Mouse (Mus musculus): ENCODE measurements around the gene Map4k5. TPM values are rescaled to one million over a fixed set of nuclear protein-coding genes. Genes with fewer than 3 reads are reported as not detected.
A peak's percentile ranks its signal among the peaks of the same experiment; 100 is the strongest.

Gene Map4k5
- 30.7 and 33.4 TPM in 2 replicates for polyA plus RNA-seq (2015; fragmentation: Nextera tagmentation; extraction: Ambion mirVana)

- Histone ChIP-seq H3K4me1 (replicated peaks) (peaks cover 55% of the 10 kb centered on the region), H3K9me3 (no peaks in the 10 kb centered on the region), H3K27me3 (no peaks in the 10 kb centered on the region), H3K4me2 (peak within 1 kb of the TSS; percentile 80), H3K4me3 (peak within 1 kb of the TSS; percentile 90), H3K27ac (replicated peaks) (peak within 1 kb of the TSS; percentile 97), H3K36me3 (no peaks in the 10 kb centered on the region), H3K9ac (peak within 1 kb of the TSS; percentile 96)
- WGBS: under 1% methylated on average over 96 of the region's 118 CpGs
- ATAC-seq (ENCODE audit: low read depth): peak; percentile 95
Measured at GRCm38 (mm10) chr12:69892371-69893251, at the start of gene Map4k5, which contains the start of gene Atl1. TSS of gene Map4k5 (minus strand) at chr12:69893200. TSS of gene Atl1 (plus strand) at chr12:69892614.

- 79% methylated on average over 1 of the region's 1 CpGs for WGBS
- Histone ChIP-seq H3K4me3 (no peak overlapping the region), H3K27me3 (no peaks in the 10 kb centered on the region), H3K36me3 (peaks cover 50% of the 10 kb centered on the region), H3K4me2 (no peak overlapping the region), H3K27ac (replicated peaks) (no peak overlapping the region), H3K4me1 (replicated peaks) (no peaks in the 10 kb centered on the region), H3K9ac (no peak overlapping the region), H3K9me3 (no peaks in the 10 kb centered on the region)
- ATAC-seq (ENCODE audit: low read depth): no peak
Measured at GRCm38 (mm10) chr12:69941655-69942329, 48.8 kb upstream of the Map4k5 start.

GRCm38 (mm10) chr12:69939291-69939690 is 46.3 kb upstream of the Map4k5 start:
- Histone ChIP-seq H3K4me3 (no peak overlapping the region), H3K27me3 (no peaks in the 10 kb centered on the region), H3K9ac (no peak overlapping the region), H3K27ac (replicated peaks) (no peak overlapping the region), H3K9me3 (no peaks in the 10 kb centered on the region), H3K4me2 (no peak overlapping the region), H3K4me1 (replicated peaks) (no peaks in the 10 kb centered on the region), H3K36me3 (peaks cover 60% of the 10 kb centered on the region)
- no peak for ATAC-seq (ENCODE audit: low read depth)
- 68% methylated on average over 2 of the region's 2 CpGs for WGBS

GRCm38 (mm10) chr12:69937731-69938130 is 44.7 kb upstream of the Map4k5 start:
- ATAC-seq (ENCODE audit: low read depth): no peak
- H3K36me3 ChIP-seq: peaks cover 69% of the 10 kb centered on the region

GRCm38 (mm10) chr12:69926716-69927115 is 33.7 kb upstream of the Map4k5 start:
- H3K27ac ChIP-seq (replicated peaks): no peak overlapping the region
- no peak for ATAC-seq (ENCODE audit: low read depth)
- H3K36me3 ChIP-seq: peaks cover 44% of the 10 kb centered on the region
- WGBS: 64% methylated on average over 7 of the region's 7 CpGs
- H3K9ac ChIP-seq: no peak overlapping the region
- H3K4me3 ChIP-seq: no peak overlapping the region
- H3K27me3 ChIP-seq: no peaks in the 10 kb centered on the region
- H3K9me3 ChIP-seq: no peaks in the 10 kb centered on the region
- H3K4me1 ChIP-seq (replicated peaks): no peaks in the 10 kb centered on the region
- no peak overlapping the region for H3K4me2 ChIP-seq

More at GRCm38 (mm10) chr12:69937731-69938130, 44.7 kb upstream of the Map4k5 start:
- H3K4me3 ChIP-seq: no peak overlapping the region
- no peak overlapping the region for H3K27ac ChIP-seq (replicated peaks)
- no peak overlapping the region for H3K4me2 ChIP-seq
- H3K27me3 ChIP-seq: no peaks in the 10 kb centered on the region
- no peak overlapping the region for H3K9ac ChIP-seq
- H3K9me3 ChIP-seq: no peaks in the 10 kb centered on the region
- H3K4me1 ChIP-seq (replicated peaks): no peaks in the 10 kb centered on the region
- 60% methylated on average over 5 of the region's 5 CpGs for WGBS

- H3K27ac ChIP-seq (replicated peaks): no peak overlapping the region
- 12% methylated on average over 5 of the region's 5 CpGs for WGBS
- H3K9me3 ChIP-seq: no peaks in the 10 kb centered on the region
- H3K4me2 ChIP-seq: no peak overlapping the region
- H3K4me1 ChIP-seq (replicated peaks): no peaks in the 10 kb centered on the region
- no peak overlapping the region for H3K9ac ChIP-seq
- ATAC-seq (ENCODE audit: low read depth): no peak
- no peak overlapping the region for H3K4me3 ChIP-seq
- H3K27me3 ChIP-seq: no peaks in the 10 kb centered on the region
- peaks cover 25% of the 10 kb centered on the region for H3K36me3 ChIP-seq
Measured at GRCm38 (mm10) chr12:69924012-69924411, 31.0 kb upstream of the Map4k5 start.

- Histone ChIP-seq H3K27me3 (no peaks in the 10 kb centered on the region), H3K9ac (no peak overlapping the region), H3K27ac (replicated peaks) (no peak overlapping the region), H3K4me2 (no peak overlapping the region), H3K4me1 (replicated peaks) (no peaks in the 10 kb centered on the region), H3K36me3 (peaks cover 24% of the 10 kb centered on the region), H3K4me3 (no peak overlapping the region), H3K9me3 (no peaks in the 10 kb centered on the region)
- no peak for ATAC-seq (ENCODE audit: low read depth)
- 65% methylated on average over 3 of the region's 3 CpGs for WGBS
Measured at GRCm38 (mm10) chr12:69923603-69924002, 30.6 kb upstream of the Map4k5 start.

GRCm38 (mm10) chr12:69923128-69923527 is 30.1 kb upstream of the Map4k5 start:
- Histone ChIP-seq H3K4me3 (no peak overlapping the region), H3K4me1 (replicated peaks) (no peaks in the 10 kb centered on the region), H3K4me2 (no peak overlapping the region), H3K9me3 (no peaks in the 10 kb centered on the region), H3K27ac (replicated peaks) (no peak overlapping the region), H3K9ac (no peak overlapping the region), H3K27me3 (no peaks in the 10 kb centered on the region), H3K36me3 (peaks cover 22% of the 10 kb centered on the region)
- ATAC-seq (ENCODE audit: low read depth): no peak
- 91% methylated on average over 3 of the region's 3 CpGs for WGBS

GRCm38 (mm10) chr12:69922099-69922498 is 29.1 kb upstream of the Map4k5 start:
- WGBS: 88% methylated on average over 1 of the region's 1 CpGs
- H3K9ac ChIP-seq: no peak overlapping the region
- no peak overlapping the region for H3K4me2 ChIP-seq
- H3K9me3 ChIP-seq: no peaks in the 10 kb centered on the region
- no peaks in the 10 kb centered on the region for H3K27me3 ChIP-seq
- H3K4me3 ChIP-seq: no peak overlapping the region
- H3K27ac ChIP-seq (replicated peaks): no peak overlapping the region
- H3K36me3 ChIP-seq: peaks cover 12% of the 10 kb centered on the region
- no peaks in the 10 kb centered on the region for H3K4me1 ChIP-seq (replicated peaks)
- ATAC-seq (ENCODE audit: low read depth): no peak

GRCm38 (mm10) chr12:69917870-69918269 is 24.9 kb upstream of the Map4k5 start:
- 84% methylated on average over 2 of the region's 2 CpGs for WGBS
- H3K9me3 ChIP-seq: no peaks in the 10 kb centered on the region
- no peak for ATAC-seq (ENCODE audit: low read depth)

GRCm38 (mm10) chr12:69912737-69913136 is 19.7 kb upstream of the Map4k5 start:
- no peak for ATAC-seq (ENCODE audit: low read depth)
- Histone ChIP-seq H3K27me3 (no peaks in the 10 kb centered on the region), H3K27ac (replicated peaks) (no peak overlapping the region), H3K36me3 (no peaks in the 10 kb centered on the region), H3K9me3 (no peaks in the 10 kb centered on the region), H3K9ac (no peak overlapping the region), H3K4me1 (replicated peaks) (peaks cover 24% of the 10 kb centered on the region), H3K4me2 (no peak overlapping the region), H3K4me3 (no peak overlapping the region)
- WGBS: 89% methylated on average over 7 of the region's 7 CpGs

More at GRCm38 (mm10) chr12:69917870-69918269, 24.9 kb upstream of the Map4k5 start:
- Histone ChIP-seq H3K27me3 (no peaks in the 10 kb centered on the region), H3K4me3 (no peak overlapping the region), H3K4me1 (replicated peaks) (no peaks in the 10 kb centered on the region), H3K27ac (replicated peaks) (no peak overlapping the region), H3K36me3 (no peaks in the 10 kb centered on the region), H3K4me2 (no peak overlapping the region), H3K9ac (no peak overlapping the region)

- Histone ChIP-seq H3K4me1 (replicated peaks) (peaks cover 32% of the 10 kb centered on the region), H3K4me3 (no peak overlapping the region), H3K9ac (no peak overlapping the region), H3K36me3 (no peaks in the 10 kb centered on the region), H3K27ac (replicated peaks) (no peak overlapping the region), H3K4me2 (no peak overlapping the region), H3K9me3 (no peaks in the 10 kb centered on the region), H3K27me3 (no peaks in the 10 kb centered on the region)
- no peak for ATAC-seq (ENCODE audit: low read depth)
- 87% methylated on average over 7 of the region's 7 CpGs for WGBS
Measured at GRCm38 (mm10) chr12:69911906-69912305, 18.9 kb upstream of the Map4k5 start.
